Mouse (Mus musculus) activated CD4-positive, CD25-positive, alpha-beta regulatory T cell, adult 4 months (primary cell): ENCODE results near the gene Tssc4. TPM values are rescaled to one million over a fixed set of nuclear protein-coding genes. Genes with fewer than 3 reads are reported as not detected.

Source experiments
- ATAC-seq: one replicate; pipeline ENCODE4 v1.8.0; 2017
- polyA plus RNA-seq, 2 experiments: library from polyadenylated mRNA; unstranded; fragments of 100-300 nt; shearing (Covaris generic); gene quantifications; one replicate each; pipeline ENCODE4 v1.2.1; 2017

Tssc4 gene
- polyA plus RNA-seq, 2 experiments from 2014 or later: 22.8 to 50.7 TPM

DNA sequence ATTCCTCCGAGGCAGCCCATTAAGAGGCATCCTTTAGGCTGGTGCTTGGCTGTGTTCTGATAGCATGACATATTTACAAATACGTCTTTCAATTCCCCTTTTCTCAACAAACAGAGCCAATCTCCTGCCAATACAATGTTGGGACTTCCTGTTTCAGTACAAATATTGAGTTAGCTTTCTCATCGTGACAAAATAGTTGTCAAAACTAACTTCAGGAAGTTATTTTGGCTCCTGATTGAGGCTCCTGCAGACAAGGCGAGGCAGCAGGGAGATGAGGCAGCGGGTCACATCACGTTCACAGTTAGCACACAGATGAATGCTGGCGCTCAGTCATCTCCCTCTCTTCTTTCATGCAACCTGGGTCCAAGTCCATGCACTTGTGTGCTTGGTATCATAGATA, 22.7 kb upstream of the Tssc4 start:
- ATAC-seq: no peak

DNA sequence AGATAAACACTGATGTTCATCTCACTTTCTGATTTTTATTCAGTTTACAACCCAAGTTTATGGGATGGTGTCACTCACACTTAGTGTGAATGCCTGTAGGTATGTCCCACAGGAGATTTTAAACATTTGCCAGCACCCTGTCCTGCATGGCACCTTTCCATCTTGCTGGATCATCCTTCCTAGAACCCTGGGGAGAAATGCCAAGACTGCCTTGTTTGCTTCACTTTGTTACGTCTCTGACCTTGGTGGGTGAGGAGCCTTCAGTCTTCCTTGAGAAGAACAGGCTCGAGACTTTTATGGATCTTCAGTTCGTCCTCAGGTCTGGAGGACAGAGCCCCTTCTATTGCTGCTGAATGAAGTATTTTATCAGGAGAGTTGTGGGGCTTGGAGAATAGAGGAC, 19.7 kb upstream of the Tssc4 start:
- no peak for ATAC-seq

DNA sequence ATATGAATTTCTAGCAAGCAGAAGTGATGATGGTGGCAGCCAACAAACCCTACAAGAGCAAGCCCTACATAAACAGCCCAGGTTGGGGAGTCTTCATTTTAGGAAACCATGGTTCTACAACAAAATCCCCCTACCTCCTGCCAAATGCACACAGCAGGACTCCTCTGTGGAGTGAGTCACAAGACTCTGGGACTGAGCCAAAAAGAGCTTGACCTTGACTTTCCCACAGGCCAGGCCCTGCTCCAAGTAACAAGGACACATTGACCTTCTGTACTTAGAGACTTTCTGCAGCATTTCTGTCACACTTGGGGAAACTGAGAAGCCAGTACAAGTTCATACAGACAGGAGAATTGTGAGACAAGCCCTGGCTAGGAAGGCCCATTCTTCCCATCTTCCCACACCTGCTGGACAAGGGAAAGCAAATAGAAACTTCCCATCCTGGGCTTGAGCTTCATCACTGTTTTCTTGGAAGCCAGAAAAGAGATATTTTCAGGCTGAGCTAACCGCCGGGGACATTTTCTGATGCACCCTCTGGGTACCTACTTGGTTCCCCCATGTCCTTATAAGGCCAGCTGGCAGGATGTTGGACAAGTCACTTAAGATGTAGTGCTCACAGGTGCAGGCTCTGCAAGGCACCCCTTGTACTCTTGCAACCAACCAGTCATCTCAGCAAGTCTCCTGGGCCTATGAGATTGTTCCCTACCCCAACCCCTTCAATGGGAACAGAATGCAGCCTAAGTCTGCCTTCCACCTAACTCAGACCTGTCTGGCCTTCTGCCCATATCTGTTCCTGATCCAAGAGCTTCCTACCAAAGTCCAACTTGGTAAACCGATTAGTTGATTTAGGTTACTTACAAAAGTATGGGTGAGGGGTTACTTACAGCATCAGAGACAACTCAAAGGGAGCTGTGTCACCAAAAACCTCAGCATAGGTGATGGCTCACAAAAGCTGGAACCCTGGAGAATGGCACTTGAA, 18.9 kb upstream of the Tssc4 start:
- ATAC-seq: no peak

DNA sequence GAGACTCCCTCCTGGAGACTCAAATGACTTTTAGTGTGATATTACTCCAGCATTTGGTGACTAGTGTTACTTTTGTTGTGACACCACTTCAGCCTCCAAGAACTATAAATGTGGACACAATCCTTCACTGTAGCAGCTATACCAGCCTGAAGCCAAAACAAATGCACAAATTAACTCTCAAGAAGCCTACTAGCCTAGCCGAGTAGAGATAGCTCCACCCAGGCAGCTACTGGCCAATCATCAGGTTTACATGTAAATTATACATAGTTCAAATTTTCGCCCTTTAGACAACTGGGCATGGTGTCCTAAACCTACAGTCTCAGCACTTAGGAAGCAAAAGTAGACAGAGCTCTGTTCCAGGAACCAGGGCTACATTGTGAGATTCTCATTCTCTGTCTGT, 17.7 kb upstream of the Tssc4 start:
- ATAC-seq: no peak

DNA sequence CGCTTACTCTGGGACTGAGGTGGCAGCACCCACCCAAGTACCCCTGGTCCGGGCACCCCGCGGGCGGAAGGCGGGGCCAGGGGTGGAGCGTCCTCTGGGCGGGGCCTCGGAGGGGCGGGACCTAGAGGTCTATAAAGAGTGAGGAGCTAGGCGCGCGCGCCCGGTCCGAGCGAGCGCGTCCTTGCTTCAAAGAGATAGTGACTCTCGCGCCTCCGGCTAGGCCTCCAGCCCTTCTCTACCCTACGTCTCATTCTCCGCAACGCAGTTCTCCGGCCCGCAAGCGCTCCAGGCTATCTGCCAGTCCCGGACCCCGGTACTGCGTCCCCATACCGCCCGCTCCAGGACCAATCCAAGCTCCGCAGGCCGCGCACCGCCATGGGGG, 16.4 kb upstream of the Tssc4 start, which contains the start of gene Cd81:
TSS of gene Cd81 (plus strand) at position 114 of the 382 bp plus-strand sequence.
- peak; percentile 63 for ATAC-seq

DNA sequence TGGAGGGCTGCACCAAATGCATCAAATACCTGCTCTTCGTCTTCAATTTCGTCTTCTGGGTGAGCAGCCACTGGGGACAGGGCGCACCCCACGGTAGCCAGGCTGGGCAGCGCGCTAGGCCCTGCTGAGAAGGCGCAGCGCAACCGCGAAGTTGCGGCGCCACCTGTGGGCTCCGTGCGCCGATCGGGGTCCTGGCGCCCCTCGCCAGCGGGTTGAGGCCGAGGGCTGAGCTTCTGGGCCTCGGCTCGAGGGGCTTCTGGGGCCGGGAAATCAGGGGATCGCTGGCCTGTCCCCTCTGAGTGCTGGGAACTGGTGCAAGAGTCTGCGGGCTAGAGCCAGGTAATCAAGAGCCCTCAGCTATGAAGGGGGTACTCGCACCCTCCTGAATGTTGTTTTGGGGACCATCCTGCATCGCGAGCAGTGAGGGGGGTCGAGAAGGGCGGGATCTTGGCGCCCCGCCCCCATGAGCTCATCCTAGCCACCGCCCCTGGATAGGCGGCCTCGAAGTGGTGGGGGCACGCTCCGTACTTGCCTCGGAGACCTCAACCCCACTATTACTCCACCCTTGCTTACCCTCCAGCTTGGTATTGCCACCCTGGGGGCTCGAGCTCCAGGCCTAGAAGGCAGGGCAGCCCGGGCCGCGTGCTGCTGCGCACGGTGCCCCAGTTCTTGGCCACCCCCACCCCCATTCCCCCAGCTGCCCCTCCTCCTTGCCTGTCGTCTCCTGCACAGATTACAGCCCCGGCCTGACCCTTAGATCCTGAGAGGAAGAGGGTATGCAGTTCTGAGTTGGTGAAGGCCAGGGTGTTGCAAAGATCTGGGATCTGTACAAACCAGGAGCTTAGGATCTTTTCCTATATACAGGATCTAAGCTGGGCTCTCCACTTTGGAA, 15.8 kb upstream of the Tssc4 start:
- ATAC-seq: peak; percentile 15

DNA sequence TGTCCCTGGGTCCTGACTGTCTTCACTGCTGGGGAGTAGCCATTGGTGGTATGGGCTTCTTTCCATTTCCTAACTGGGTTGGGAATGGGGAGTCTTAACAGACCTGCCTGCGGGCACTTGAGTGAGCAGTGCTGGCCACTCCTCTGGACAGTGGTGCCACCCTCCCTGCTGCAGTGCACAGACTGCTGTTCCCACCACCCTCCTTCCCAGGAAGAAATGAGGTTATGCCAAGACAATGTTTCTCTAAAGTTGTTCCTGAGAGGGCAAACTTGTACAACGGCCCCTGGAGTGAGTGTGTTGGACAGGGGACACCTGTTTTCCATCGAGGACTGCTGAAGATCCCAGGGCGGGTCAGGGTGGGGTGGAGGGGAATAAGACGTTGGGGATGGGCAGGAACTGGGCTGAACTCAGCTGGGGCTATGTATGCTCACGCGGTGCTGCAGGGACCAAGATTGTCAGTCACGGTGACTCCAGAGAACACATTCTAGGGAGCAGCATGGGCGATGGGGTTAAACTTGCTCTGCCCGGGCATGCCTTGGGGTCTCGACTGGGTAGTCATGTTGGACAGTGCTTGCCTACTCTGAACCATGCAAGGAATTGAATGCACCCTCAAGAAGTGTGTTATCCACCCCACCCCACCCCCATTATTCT, 15.0 kb upstream of the Tssc4 start:
- no peak for ATAC-seq

DNA sequence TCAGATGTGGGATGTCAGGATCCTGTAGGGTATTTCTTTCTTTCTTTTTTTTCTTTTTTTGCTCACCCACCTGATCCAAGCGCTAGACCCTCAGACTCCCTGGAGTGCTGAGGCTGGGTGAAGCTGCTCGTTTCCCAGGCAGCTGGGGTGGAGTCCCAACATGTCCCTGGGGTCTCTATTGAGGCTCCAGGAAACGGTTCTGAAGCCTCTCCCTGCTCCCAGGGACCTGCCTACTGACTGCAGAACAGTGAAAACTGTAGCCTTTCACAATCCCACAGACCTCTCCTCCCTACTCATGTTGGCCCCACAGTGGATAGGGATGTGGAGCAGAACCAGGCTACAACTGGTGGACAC, 14.5 kb upstream of the Tssc4 start:
- no peak for ATAC-seq

DNA sequence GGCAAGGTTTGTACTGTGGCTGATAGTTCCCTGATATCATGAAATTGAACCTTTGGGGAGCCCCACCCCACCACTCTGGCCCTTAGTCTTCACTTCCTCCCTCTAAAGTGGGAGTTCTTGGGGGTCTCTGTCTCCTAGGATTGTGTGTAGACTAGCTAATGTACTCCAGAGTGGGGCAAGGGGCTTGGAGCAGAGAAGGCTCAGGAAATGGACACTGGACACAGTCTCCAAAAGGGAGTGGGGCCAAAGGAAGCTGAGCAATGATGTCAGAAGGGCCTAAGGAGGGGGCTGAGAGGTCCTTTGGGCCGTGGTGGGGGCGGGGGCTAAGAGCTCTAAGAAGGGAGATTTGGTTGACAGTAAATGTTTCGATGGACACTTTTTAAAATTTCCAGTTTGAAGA, 14.0 kb upstream of the Tssc4 start:
- no peak for ATAC-seq

DNA sequence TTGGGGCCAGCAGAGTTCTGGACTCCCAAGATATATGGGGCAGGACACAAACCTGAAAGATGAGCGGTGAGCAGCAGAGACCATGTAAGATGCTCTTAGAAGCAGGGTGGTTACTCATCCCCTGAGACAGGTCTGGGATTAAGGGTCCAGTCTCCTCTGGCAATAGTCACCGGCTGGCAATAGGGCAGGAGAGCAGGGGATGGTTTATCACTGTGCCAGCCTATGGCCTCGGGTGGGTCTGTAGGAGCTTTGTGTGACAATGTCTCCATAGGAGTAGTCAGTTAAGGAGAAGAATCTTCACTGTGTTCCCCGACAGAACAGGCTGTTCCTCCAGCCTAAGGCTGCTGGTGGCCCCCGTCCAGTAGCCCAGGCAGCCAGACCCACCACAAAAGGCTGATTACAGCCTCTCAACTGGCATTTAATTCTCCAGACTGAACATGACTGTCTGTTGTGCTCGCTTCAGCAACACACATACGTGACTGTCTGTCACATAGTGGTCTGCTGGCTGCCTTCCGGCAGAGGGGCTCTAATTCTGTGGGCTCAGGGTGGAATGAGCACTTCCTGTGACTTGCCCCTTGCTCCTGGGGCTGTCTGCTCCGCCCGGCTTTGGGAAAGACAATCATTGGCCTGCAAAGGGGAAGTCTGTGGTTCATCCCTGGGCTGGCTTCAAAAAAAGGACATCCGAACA, 13.4 kb upstream of the Tssc4 start:
- ATAC-seq: no peak

DNA sequence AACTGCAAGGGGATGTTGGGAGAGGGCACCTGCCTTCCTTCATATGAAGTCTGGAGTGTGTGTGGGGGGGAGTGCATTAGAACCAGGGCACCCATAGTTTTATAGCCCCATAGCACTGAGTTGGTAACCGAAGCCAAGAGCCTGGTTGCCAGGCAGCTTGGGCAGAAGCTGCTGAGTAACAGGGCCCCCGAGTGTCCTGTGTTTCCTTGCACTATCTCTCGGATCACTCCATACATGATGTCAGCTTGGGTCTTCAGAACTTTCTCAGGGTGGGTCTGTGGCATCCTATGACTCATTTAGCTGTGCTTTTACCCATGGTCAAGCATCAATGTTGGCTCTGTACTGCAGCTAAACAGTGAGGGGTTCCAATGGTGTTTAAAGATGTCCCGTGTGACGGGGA, 12.0 kb upstream of the Tssc4 start:
- ATAC-seq: no peak

DNA sequence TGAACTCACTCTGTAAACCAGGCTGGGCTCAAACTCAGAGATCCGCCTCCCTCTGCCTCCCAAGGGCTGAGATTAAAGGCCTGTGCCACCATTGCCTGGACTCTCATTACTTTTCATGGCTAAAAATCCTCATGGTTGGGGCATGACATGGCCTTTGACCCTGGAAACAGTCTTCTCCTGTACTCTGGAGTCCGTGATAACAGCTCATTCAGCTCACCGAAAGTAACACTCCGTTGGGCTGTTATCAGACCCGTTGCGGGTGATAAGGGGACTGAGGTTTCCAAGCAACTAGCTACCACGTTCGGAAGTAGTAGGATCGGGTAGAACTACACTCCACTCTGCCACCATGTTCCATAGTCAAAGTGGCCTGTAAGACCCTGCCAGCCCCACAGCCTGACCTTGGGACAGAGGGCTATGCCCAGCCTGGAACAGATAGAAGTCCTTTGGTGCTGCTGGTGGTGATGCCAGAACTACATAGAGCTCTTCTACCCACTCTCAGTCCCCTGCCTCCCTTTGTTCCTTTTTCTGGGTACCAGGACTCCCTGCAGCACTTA, 11.3 kb upstream of the Tssc4 start:
- no peak for ATAC-seq

DNA sequence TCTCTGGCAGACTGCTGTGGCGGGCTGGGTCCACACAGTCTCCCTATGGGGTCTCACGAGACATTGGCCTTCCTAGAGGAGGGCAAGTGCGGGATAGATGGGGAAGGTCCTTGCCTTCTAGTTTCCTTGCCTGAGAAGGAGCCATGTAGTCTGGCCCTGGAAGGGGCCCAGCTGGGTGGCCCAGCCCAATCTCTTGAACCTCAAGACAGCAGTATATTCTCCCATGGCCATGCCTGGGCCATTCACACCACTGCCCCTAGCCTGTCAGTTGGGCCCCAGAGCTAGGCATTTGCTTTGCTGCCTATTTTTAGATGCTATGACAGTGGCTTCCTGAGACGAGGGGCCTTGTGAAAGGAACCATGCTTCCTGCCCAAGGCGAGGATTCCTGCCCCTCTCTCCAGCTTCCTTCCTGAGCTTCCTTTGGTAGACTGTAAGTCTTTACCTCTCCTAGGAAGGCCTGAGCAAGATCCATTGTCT, 10.8 kb upstream of the Tssc4 start:
- peak; percentile 37 for ATAC-seq

DNA sequence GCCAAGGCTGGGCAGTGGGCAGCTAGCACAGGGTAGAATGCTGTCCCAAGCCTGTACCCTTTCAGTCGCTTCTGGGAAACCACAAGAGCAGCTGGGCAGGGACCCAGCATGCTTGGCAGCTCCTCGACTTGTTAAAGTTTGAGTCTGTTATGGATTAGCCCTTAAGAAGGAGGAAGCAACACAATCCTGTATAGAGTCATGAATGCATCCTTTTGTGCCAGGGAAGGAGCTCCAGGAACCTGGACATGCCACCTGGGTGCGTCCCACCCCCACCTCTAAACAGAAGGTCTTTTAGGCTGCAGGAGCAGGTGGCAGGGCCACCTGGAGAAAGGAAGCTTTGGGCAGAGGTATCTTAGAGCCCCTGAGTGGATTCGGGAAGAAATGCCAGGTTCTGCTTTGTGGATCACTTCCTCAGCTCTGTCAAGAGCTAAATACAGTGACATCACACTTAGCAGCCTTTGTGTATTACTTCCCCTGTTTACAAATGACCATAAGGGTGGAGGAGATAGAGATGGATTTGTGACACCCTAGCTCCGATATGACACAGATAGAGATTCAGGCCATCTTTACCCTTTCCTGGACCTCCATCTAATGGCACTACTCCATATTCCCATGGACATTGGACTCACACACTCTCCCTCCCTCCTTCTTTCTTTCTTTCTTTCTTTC, 9.7 kb upstream of the Tssc4 start:
- ATAC-seq: no peak

DNA sequence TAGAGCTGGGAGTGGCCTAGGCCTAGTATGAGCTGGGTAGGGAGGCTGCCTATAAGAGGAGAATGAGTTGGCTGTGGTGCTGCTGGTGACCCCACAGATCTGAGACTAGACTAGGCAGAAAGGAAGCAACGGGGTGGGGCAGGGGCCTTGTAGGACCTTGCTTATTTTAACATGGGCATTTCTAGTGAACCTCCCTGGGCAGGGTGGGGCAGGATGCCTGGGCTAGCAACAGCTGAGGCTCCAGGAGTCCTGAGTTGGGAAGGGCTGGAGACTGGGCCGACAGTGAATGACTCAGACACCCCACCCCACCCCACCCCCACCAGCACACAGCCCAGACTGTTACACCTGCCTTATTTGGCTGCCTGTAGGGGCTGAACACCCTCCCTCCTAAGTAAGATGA, 6.3 kb upstream of the Tssc4 start:
- no peak for ATAC-seq

DNA sequence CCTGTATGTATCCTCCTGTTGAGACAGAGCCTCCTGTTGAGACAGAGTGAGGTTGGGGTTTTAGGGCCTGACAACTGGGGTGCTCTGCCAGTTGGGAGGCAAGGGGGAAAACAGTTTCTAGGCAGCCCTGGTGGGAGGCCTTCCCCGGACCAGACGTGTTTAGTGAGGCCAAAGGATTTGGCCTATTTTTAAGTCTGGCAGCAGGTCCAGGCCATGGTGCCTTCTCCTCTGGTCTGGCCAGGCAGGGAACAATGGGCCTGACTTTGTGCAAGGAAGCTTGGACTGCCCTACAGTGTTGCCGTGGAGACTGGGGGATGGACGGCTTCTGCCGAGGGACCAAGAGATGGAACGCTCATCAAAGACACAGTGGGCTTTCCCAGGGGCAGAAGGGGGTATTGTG, 4.8 kb upstream of the Tssc4 start:
- ATAC-seq: no peak

DNA sequence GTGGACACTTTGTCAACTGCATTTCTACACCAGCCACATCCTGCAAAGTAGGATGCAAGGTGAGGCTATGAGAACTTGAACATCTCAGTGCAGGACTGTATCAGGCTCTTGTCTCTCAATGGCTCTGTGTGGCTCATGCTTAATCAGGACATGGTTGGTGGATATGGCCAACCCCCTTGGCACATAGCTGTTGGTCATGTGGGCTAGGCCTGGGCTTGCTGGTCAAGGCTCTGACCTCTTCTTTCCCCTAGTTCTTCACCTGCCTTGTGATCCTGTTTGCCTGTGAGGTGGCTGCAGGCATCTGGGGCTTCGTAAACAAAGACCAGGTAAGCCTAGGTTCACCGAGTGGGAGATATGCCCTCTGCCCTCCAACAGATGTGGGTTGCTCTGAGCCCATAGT, 3.4 kb upstream of the Tssc4 start:
- ATAC-seq: no peak

DNA sequence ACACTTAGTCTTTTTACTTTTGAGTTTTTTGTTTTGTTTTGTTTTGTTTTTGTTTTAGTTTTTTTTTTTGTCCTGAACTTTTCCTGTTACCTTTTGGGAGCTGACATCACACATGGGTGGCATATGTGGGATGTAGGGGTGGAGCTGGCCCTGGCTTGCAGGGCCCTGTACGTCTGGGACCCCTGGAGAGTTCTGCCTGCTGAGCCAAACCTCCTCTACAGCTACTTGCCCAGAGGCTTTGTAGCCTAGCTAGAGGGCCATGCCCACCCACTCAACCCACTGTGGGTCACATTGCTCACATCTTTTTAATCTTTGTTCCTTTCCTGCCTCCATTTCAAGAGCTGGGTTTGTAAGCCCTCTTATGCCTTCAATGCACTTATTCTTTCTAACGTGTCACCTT, 1.6 kb upstream of the Tssc4 start:
- no peak for ATAC-seq

DNA sequence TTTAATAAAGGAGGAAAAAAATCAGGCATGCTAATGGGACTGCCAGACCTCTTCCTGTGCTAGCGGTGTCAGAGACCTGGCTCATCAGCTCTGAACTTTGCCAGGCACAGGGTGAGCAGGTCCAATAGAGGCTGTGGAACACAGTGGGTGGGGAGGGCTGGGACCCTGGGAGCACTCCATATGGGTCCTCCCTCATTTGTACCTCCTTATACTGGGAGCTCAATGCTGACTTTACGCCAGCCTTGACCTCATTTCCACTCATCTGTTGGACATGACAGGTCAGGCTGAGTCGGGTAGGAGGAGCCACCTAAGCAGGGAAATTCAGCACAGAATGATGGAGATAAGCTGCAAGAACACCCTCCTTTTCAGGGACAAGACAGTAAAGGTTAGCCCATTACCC, 1.2 kb upstream of the Tssc4 start:
- ATAC-seq: no peak

DNA sequence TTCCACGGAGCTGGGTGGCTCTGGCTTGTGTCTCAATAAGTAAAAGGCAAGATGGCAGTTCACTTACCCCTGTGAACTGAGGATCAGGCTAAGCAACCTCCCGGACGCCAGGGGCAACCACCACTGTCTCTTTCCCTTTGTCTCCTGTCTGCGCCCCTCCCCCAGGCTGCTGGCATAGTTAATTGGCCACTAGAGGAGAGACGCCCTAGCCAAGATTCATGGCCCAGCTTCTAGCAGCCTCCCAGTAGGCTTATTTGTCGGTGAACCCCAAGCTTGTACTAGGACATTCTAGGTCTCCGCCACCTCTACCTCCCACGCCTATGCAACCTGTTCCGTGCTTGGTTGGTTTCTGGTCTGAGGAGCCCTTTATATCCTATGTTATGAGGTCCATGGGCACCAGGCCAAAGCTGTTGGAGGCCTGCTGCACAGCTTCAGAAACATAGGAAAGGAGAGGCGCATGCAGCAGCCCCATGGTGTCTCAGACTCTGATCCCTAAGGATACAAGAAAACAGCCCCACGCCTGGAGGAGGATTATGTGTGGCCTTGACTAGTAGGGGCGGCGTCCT, 650 bp upstream of the Tssc4 start:
- no peak for ATAC-seq

DNA sequence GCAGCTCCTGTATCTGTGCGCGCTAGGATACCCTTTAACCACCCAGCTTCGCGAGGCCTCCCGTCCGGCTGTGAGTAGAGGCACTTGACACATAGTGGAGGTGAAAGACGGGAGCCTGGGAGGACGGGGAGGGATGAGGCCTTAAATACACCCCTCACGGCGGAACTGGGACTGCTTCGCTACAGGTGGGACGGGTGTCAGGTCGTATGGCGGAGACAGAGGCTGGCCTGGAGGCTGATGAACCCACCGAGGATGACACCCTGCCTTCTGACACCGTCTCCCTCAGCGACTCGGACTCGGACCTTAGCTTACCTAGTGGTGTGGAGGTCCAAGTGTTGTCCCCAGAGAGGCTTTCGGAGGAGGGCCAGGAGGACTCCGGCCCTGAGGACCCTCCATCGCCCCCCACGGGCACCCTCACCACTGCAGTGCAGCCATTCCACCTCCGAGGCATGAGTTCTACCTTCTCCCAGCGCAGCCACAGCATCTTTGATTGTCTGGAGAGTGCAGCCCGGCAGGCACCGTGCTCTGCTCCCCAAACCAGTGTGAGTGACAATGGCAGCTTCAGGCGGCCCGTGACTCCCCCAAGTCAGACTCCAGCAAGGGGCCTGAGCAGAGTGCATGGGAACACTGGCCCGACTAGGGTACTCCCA, 827 bp downstream of the Tssc4 start:
- ATAC-seq: peak; percentile 7
